Mouse (Mus musculus) hindbrain, embryonic 16.5 days (tissue): ENCODE results near the gene Amt. TPM values are rescaled to one million over a fixed set of nuclear protein-coding genes. Genes with fewer than 3 reads are reported as not detected.

ENCODE experiments used
- polyA plus RNA-seq: library from polyadenylated mRNA; unstranded; fragments of >200 nt; fragmentation: Nextera tagmentation; extraction: Ambion mirVana; gene quantifications from 2 replicates; pipeline ENCODE4 v1.2.1, GENCODE M21; 2015

Gene Amt
- polyA plus RNA-seq, 1 experiment from 2014 or later = 23.3 TPM

Other genes starting within 250 kb of the Amt start
- 25.1 and 25.7 TPM in 2 replicates for gene Gmppb, start 247.6 kb upstream of the Amt start, polyA plus RNA-seq
- gene Amigo3, start 243.7 kb upstream of the Amt start, polyA plus RNA-seq = 2.1 and 2.4 TPM in 2 replicates
- not detected in 2 replicates for gene Mst1, start 216.4 kb upstream of the Amt start, polyA plus RNA-seq
- 47.6 and 53.9 TPM in 2 replicates for gene Rnf123, start 213.5 kb upstream of the Amt start, polyA plus RNA-seq
- gene Apeh, start 202.2 kb upstream of the Amt start, polyA plus RNA-seq = 58.6 and 60.9 TPM in 2 replicates
- 8.7 and 9.5 TPM in 2 replicates for gene Bsn, start 106.5 kb upstream of the Amt start, polyA plus RNA-seq
- 75.4 and 90.0 TPM in 2 replicates for gene Dag1, start 32.9 kb upstream of the Amt start, polyA plus RNA-seq
- gene Nicn1, start 6.4 kb upstream of the Amt start, polyA plus RNA-seq = 142 and 145 TPM in 2 replicates
- gene Rhoa, start 9.3 kb downstream of the Amt start, polyA plus RNA-seq = 278 TPM in 2 replicates
- gene Tcta, start 9.3 kb downstream of the Amt start, polyA plus RNA-seq = 51.6 and 57.2 TPM in 2 replicates
- 451 and 453 TPM in 2 replicates for gene Gpx1, start 42.0 kb downstream of the Amt start, polyA plus RNA-seq
- gene Usp4, start 51.0 kb downstream of the Amt start, polyA plus RNA-seq = 116 and 127 TPM in 2 replicates
- gene 1700102P08Rik, start 96.0 kb downstream of the Amt start, polyA plus RNA-seq = 1.5 and 2.7 TPM in 2 replicates
- gene Ccdc36, start 131.6 kb downstream of the Amt start, polyA plus RNA-seq = 1.6 and 1.7 TPM in 2 replicates
- gene BC048562, start 139.6 kb downstream of the Amt start, polyA plus RNA-seq = not detected in 2 replicates
- gene Ccdc71, start 163.7 kb downstream of the Amt start, polyA plus RNA-seq = 57.6 and 68.3 TPM in 2 replicates
- 54.8 and 68.6 TPM in 2 replicates for gene Klhdc8b, start 164.7 kb downstream of the Amt start, polyA plus RNA-seq
- gene Lamb2, start 182.9 kb downstream of the Amt start, polyA plus RNA-seq = 17.1 and 26.5 TPM in 2 replicates
- gene Usp19, start 193.7 kb downstream of the Amt start, polyA plus RNA-seq = 56.3 and 71.4 TPM in 2 replicates
- 62.3 and 64.6 TPM in 2 replicates for gene Qars, start 210.9 kb downstream of the Amt start, polyA plus RNA-seq
- 106 and 126 TPM in 2 replicates for gene Qrich1, start 220.0 kb downstream of the Amt start, polyA plus RNA-seq